Mouse (Mus musculus): ENCODE results near the gene Itih5. TPM values are rescaled to one million over a fixed set of nuclear protein-coding genes. Genes with fewer than 3 reads are reported as not detected.

The Itih5 gene
- polyA plus RNA-seq (2016; fragmentation: Nextera tagmentation; extraction: Ambion mirVana): 3.8 and 5.6 TPM in 2 replicates

DNA sequence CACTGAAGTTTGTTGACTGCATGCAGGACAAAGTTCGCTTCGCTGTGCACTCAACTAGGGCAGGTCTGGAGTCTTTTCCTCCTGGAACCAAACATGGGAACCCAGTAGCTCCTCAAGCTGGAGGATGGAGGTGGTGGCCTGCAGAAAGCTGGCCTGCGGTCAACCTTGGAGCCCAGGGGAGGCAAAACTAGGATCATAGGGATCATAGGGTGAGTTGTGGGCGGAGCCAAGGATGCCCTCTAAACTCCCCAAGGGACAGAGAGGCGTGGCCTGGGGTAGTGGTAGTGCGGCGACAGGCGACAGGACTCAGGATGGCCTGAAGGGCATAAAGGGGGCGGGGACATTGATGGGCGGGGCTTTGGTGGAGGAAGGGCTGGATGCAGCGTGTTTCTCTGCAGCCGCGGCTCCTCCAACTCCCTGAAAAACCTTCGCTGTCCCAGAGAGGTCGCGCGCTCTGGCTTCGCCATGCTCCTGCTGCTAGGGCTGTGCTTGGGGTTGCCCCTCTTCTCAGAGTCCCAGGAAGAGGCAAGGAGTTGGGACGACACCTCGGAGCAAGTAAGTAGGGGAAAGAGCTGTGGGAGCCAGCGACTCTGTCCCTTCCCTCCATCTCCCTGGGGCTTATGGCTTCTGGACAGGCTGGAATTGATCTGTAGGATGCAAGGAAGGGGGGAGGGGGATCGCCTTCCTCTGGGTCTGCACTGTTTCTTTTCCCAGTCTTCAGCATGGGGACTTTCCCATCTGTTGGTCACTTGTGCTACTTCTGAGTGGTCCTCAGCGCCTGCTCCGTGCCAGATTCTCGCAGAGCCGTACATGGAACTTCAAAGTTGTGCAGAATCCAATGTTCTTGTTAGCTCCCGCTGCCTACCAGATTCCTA lies at the start of gene Itih5:
Gene Itih5 (plus strand): TSS at position 371 of the 875 bp plus-strand sequence.
- Histone ChIP-seq H3K27ac (peak within 1 kb of the TSS; percentile 83), H3K27me3 (ENCODE audit: insufficient read depth, poor library complexity, severe bottlenecking) (no peaks in the 10 kb centered on the region), H3K9me3 (no peaks in the 10 kb centered on the region), H3K36me3 (no peaks in the 10 kb centered on the region), H3K4me3 (peak within 1 kb of the TSS; percentile 66), H3K4me1 (replicated peaks) (peaks cover 18% of the 10 kb centered on the region)
- peak; percentile 79 for DNase-seq (ENCODE audit: low spot score)
- WGBS: 6% methylated on average over 27 of the region's 27 CpGs

DNA sequence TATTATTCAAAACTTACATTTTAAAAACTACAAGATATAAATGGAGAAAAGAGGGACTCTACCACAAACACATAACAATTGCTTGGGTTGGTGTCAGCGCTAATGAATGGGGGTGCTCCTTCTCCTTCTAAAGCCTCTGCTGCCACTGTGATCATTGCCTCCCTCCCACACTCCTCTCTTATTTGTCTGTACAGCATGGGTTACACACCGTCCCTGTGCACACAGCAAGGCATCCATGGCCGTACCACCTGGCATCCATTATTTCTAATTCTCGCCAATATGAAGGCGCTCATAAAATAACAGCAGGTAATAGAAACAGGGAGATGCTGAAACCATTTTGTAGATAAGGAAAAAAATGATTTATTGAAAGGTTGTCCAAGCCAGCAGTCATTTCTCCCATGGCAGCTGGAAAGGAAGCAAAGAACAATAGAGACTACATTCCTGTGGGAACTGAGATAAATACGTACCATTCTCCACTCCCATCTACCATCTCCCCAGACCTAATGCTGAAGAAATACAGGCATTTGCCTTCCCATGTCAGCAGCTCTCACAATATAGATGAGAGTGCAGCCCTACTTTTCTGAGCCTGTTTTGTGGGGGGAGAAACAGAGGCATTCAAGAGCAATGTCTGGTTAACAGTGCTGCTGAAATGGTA lies 44.7 kb upstream of the Itih5 start:
- Histone ChIP-seq H3K9me3 (no peaks in the 10 kb centered on the region), H3K4me3 (no peak overlapping the region), H3K4me1 (replicated peaks) (no peaks in the 10 kb centered on the region), H3K36me3 (no peaks in the 10 kb centered on the region), H3K27ac (no peak overlapping the region), H3K27me3 (ENCODE audit: insufficient read depth, poor library complexity, severe bottlenecking) (no peaks in the 10 kb centered on the region)
- DNase-seq (ENCODE audit: low spot score): no peak
- WGBS: 80% methylated on average over 6 of the region's 6 CpGs

DNA sequence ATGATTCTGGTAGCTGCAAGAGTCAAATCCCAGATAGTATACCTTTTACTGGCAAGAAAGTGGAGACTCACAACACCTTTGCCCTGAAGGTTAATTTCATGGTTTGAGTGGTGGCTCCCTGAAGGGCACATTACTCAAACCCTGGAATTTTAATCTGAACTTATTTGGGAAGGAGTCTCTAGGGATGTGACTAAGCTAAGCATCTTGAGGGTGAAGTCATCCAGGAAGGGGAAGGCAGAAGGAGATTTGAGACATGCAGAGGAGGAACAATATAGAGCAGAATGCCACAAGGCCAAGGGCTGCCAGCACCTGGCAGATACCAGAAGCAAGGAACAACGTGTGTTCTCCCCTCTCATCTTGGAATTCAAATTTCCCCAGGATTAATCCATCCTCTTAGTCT lies 34.6 kb upstream of the Itih5 start:
- Histone ChIP-seq H3K27ac (no peak overlapping the region), H3K4me1 (replicated peaks) (no peaks in the 10 kb centered on the region), H3K27me3 (ENCODE audit: insufficient read depth, poor library complexity, severe bottlenecking) (no peaks in the 10 kb centered on the region), H3K36me3 (no peaks in the 10 kb centered on the region), H3K9me3 (no peaks in the 10 kb centered on the region), H3K4me3 (no peak overlapping the region)
- DNase-seq (ENCODE audit: low spot score): no peak
- 69% methylated on average over 1 of the region's 1 CpGs for WGBS

DNA sequence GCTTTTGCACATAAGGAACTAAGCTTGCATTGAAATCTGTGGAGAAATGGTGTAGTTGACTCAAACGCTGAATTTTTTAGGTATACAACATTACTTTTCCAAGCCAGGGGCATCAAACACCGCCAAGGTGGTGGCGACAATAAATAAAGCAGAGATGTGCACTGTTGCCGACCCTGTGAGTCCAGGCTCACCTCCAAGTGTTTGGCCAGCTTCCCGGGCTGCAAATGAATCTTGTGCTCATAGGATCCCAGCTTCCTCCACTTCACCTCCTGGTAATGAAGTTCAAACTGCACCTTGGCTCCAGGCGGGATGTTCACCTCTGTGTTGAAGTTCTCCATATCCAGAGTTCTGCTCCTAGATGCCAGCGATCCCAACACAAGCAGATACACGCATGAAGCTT lies 34.1 kb upstream of the Itih5 start:
- Histone ChIP-seq H3K4me1 (replicated peaks) (no peaks in the 10 kb centered on the region), H3K27ac (no peak overlapping the region), H3K36me3 (no peaks in the 10 kb centered on the region), H3K4me3 (no peak overlapping the region), H3K9me3 (no peaks in the 10 kb centered on the region), H3K27me3 (ENCODE audit: insufficient read depth, poor library complexity, severe bottlenecking) (no peaks in the 10 kb centered on the region)
- WGBS: 93% methylated on average over 8 of the region's 8 CpGs
- no peak for DNase-seq (ENCODE audit: low spot score)

DNA sequence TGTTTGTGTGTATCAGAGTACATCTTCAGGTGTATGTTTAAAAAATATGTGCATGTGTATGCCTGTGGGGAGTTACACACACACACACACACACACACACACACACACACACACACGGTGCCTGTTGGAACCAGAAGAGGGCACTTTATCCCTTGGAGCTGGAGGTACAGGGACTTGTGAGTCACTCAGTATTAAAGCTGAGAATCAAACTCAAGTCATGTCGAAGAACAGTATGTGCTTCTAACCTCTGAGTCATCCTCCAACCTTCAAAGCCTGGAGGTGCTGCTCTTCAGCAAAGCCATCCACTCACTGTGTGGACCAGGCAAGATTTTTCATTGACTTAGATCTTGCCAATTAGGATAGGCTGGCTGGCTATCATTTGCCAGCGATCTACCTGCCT lies 31.5 kb upstream of the Itih5 start:
- H3K4me3 ChIP-seq: no peak overlapping the region
- WGBS: 74% methylated on average over 3 of the region's 3 CpGs

DNA sequence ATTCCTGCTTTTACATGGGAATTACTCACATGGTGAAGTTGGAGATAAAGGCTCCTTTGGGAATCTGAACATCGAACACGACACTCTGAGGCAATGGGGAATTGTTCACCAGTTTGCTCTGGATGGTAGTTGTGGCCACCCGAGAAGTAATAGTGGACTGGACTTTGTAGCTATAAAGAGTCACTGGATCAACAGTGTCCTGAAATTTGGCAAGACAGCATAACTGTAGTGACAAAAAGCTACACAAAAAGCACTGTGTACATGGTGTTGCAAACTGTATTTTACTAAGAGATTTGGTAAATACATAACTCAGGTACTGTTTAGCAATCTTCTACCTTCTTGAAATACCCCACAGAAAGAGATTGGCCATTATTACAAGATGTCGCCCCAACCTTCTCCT lies 27.2 kb upstream of the Itih5 start:
- Histone ChIP-seq H3K4me1 (replicated peaks) (no peaks in the 10 kb centered on the region), H3K9me3 (no peaks in the 10 kb centered on the region), H3K4me3 (no peak overlapping the region), H3K36me3 (no peaks in the 10 kb centered on the region), H3K27ac (no peak overlapping the region), H3K27me3 (ENCODE audit: insufficient read depth, poor library complexity, severe bottlenecking) (no peaks in the 10 kb centered on the region)
- 94% methylated on average over 4 of the region's 4 CpGs for WGBS
- no peak for DNase-seq (ENCODE audit: low spot score)

More for the DNA sequence above, 31.5 kb upstream of the Itih5 start:
- H3K27me3 ChIP-seq (ENCODE audit: insufficient read depth, poor library complexity, severe bottlenecking): no peaks in the 10 kb centered on the region
- H3K36me3 ChIP-seq: no peaks in the 10 kb centered on the region
- DNase-seq (ENCODE audit: low spot score): no peak
- no peaks in the 10 kb centered on the region for H3K9me3 ChIP-seq
- no peaks in the 10 kb centered on the region for H3K4me1 ChIP-seq (replicated peaks)
- no peak overlapping the region for H3K27ac ChIP-seq

DNA sequence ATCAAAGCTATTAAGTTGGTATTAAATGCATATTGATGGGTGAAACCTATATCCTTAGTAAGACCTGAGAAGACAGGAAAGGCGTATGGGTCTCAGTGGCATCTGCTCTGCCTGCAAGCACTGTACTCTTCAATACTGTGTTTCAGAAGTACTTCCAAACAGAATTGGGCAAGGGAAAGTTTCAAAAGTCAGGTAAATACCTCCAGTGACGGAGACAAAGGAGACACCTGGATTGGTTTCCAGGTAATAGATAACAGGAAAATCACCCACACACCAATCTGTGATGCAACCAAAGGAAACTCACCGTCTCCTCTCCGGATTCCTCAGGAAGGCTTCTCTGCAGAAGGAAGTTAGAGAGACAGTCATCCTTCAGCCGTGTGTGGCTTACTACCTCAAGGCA lies 25.9 kb upstream of the Itih5 start:
- no peak for DNase-seq (ENCODE audit: low spot score)
- Histone ChIP-seq H3K36me3 (no peaks in the 10 kb centered on the region), H3K27me3 (ENCODE audit: insufficient read depth, poor library complexity, severe bottlenecking) (no peaks in the 10 kb centered on the region), H3K4me1 (replicated peaks) (no peaks in the 10 kb centered on the region), H3K9me3 (no peaks in the 10 kb centered on the region), H3K27ac (no peak overlapping the region), H3K4me3 (no peak overlapping the region)
- 92% methylated on average over 5 of the region's 5 CpGs for WGBS

DNA sequence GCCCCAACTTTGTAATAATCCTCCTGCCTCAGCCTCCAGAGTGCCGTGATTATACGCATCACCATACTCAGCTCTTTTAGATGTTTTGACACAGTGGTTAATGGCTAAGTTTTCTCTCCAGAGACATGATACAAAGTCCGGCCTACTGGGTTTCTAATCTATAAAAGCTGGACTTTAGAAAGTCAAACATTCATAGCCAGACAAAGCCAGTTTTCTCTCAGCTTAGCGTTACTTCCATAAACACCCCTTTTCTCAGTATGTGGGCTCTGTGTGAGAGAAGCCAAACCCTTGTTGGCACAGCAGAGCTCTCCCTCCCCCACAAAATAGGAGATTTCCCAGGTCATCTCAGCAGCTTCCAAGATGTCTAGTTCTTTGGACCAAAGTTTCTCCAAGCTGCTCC lies 24.8 kb upstream of the Itih5 start:
- no peaks in the 10 kb centered on the region for H3K36me3 ChIP-seq
- WGBS: 82% methylated on average over 4 of the region's 4 CpGs
- no peaks in the 10 kb centered on the region for H3K4me1 ChIP-seq (replicated peaks)
- H3K27me3 ChIP-seq (ENCODE audit: insufficient read depth, poor library complexity, severe bottlenecking): no peaks in the 10 kb centered on the region
- no peak overlapping the region for H3K4me3 ChIP-seq
- DNase-seq (ENCODE audit: low spot score): no peak
- H3K27ac ChIP-seq: no peak overlapping the region
- H3K9me3 ChIP-seq: no peaks in the 10 kb centered on the region

DNA sequence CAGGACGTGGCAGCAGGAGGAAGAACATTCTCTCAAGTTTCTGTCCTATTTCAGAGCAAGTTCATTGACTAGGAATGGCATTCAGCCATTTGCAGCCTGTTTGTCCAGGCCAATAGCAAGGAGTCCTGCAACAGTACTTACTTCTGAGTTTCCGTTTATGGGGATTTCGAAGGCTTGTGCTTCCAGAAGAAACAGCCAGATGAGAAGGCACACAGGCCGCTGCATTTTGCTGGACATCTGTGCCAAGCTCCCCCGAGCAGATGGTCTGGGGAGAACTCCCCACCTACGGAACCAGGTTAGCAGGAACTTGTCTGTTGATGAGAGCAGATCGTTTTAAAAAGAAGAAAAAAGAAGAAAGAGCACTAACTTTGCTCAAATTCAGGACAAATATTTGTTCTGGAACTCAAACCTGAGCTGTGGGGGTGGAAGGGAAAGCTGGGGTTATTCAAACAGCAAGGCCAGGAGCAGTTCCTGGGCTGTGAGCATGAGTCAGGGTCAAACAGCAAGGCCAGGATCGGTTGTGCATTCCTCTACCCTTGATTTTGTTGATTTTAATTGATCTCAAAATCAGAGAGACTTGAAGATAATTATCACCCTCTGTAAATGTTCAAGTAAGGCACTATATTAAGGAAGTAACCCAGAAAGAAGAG lies 22.9 kb upstream of the Itih5 start:
- no peak overlapping the region for H3K4me3 ChIP-seq
- WGBS: 71% methylated on average over 8 of the region's 8 CpGs
- no peak for DNase-seq (ENCODE audit: low spot score)
- H3K27ac ChIP-seq: no peak overlapping the region
- no peaks in the 10 kb centered on the region for H3K27me3 ChIP-seq (ENCODE audit: insufficient read depth, poor library complexity, severe bottlenecking)
- H3K4me1 ChIP-seq (replicated peaks): no peaks in the 10 kb centered on the region
- no peaks in the 10 kb centered on the region for H3K36me3 ChIP-seq
- H3K9me3 ChIP-seq: no peaks in the 10 kb centered on the region

DNA sequence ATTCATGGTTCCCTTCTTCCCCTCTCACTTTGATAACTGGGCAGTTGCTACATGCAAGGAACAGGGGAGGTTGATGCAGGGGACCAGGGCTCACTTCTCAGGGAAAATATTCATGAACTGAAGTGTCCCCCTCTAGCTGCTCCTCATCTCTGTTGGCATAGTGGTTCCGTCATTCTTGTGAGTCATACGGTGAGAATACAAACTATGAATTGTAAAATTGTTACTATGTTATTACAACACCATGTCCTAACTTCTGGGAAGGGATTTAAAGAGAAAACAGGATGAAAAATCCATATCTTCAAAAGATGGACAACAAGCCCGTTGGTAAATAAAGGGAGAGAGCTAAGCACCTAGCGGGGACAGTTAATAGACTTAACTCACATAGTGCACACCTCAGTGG lies 22.1 kb upstream of the Itih5 start, which contains the start of gene Itih2:
Gene Itih2 (minus strand): TSS at position 101 of the 400 bp plus-strand sequence.
- H3K27ac ChIP-seq: no peak within 1 kb of the TSS
- H3K9me3 ChIP-seq: no peaks in the 10 kb centered on the region
- no peaks in the 10 kb centered on the region for H3K36me3 ChIP-seq
- no peak within 1 kb of the TSS for H3K4me3 ChIP-seq
- DNase-seq (ENCODE audit: low spot score): no peak
- 96% methylated on average over 4 of the region's 4 CpGs for WGBS
- H3K4me1 ChIP-seq (replicated peaks): no peaks in the 10 kb centered on the region
- H3K27me3 ChIP-seq (ENCODE audit: insufficient read depth, poor library complexity, severe bottlenecking): no peaks in the 10 kb centered on the region

DNA sequence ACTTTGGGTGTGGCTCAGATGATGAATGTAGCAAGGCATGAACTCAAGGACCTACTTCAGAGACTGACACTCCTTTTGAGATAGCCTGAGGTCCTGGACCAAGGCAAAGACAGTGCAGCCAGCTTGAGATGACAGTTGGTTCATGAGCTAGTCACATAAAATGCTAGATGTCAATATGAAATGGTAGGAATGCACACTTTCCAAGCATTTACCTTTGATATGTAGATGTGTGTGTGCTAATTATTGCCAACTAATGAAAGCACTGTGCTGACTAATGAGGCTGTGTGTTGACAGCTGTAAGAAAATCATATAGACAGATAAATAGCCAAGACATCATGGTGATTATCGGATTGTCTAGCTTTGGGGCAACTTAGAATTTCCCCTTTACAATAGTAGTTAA lies 21.2 kb upstream of the Itih5 start:
- no peak for DNase-seq (ENCODE audit: low spot score)
- no peak overlapping the region for H3K4me3 ChIP-seq
- no peak overlapping the region for H3K27ac ChIP-seq
- H3K27me3 ChIP-seq (ENCODE audit: insufficient read depth, poor library complexity, severe bottlenecking): no peaks in the 10 kb centered on the region
- WGBS: 89% methylated on average over 1 of the region's 1 CpGs
- no peaks in the 10 kb centered on the region for H3K4me1 ChIP-seq (replicated peaks)
- no peaks in the 10 kb centered on the region for H3K9me3 ChIP-seq
- no peaks in the 10 kb centered on the region for H3K36me3 ChIP-seq

DNA sequence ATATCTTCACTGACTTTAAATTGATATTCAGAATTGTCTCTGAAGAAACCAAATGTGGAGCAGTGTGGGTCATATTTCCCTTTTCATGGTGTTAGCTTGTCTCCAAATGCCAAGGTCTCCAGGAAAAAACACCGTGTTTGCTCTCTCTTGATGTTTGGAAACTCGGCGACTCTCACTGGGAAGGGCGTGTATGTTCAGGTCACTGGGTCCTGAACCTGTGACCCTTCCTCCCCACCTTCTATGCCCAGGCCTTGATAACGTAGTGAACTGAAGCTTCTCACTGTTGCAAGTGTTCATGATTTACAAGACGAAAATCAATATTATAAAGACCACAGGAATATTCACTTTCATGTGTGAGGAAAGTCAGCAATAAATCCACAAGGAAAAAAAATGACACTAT lies 19.4 kb upstream of the Itih5 start:
- WGBS: 59% methylated on average over 6 of the region's 6 CpGs
- Histone ChIP-seq H3K4me3 (no peak overlapping the region), H3K36me3 (no peaks in the 10 kb centered on the region), H3K27ac (no peak overlapping the region), H3K9me3 (no peaks in the 10 kb centered on the region), H3K27me3 (ENCODE audit: insufficient read depth, poor library complexity, severe bottlenecking) (no peaks in the 10 kb centered on the region), H3K4me1 (replicated peaks) (no peaks in the 10 kb centered on the region)
- DNase-seq (ENCODE audit: low spot score): no peak

DNA sequence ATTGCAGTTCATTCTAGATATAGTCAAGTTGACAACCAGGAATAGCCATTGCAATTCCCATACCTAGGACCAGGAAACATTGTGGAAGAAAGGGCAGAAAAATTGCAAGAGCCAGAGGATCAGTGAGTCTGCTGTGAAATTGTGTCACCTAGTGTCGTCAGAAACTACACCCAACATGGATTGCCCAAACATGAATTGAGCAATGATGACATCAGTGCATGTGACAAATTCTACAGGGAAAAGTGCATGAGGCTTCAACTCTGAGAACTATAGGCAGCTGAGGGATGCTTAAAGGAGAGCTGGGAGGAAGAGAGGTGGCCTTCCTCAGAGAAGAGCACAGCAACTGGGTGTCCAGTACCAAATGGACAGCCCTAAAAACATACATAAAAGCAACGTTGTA lies 16.1 kb upstream of the Itih5 start:
- Histone ChIP-seq H3K36me3 (no peaks in the 10 kb centered on the region), H3K4me1 (replicated peaks) (peaks cover 3% of the 10 kb centered on the region; the same call in 1 of the 2 replicates), H3K27me3 (ENCODE audit: insufficient read depth, poor library complexity, severe bottlenecking) (peaks cover 4% of the 10 kb centered on the region; the same call in 1 of the 2 replicates), H3K9me3 (no peaks in the 10 kb centered on the region), H3K27ac (no peak overlapping the region), H3K4me3 (no peak overlapping the region)
- no peak for DNase-seq (ENCODE audit: low spot score)
- WGBS: 88% methylated on average over 2 of the region's 2 CpGs
